Mouse (Mus musculus): ENCODE results near the gene Gm10961.

GRCm38 (mm10) chr3:107611394-107611793 lies 19.7 kb upstream of the Gm10961 start:
- TF ChIP-seq POLR2A (IDR thresholded peaks at IDR 0.05; ENCODE audit: extremely low read depth, insufficient read depth, low read length): no peak
- TF ChIP-seq CTCF (IDR thresholded peaks at IDR 0.05; ENCODE audit: low read depth, low read length): no peak

All from liver, adult 2 months (tissue).